Mouse (Mus musculus): ENCODE data around the gene Rftn1. TPM values are rescaled to one million over a fixed set of nuclear protein-coding genes. Genes with fewer than 3 reads are reported as not detected.

The Rftn1 gene
- polyA plus RNA-seq, 1 experiment from 2014 or later, result 4.2 TPM

GRCm38 (mm10) chr17:50054586-50054985 is 135.9 kb downstream of the Rftn1 start:
- H3K9me3 ChIP-seq (replicated peaks), result no peaks in the 10 kb centered on the region
- H3K27ac ChIP-seq (replicated peaks), result no peak overlapping the region
- no peaks in the 10 kb centered on the region for H3K27me3 ChIP-seq (ENCODE audit: low read depth, poor library complexity, severe bottlenecking)
- H3K36me3 ChIP-seq, result no peaks in the 10 kb centered on the region
- H3K4me1 ChIP-seq, result peaks cover 7% of the 10 kb centered on the region
- no peak overlapping the region for H3K4me3 ChIP-seq
- no peak for DNase-seq (ENCODE audit: low spot score)
- 93% methylated on average over 7 of the region's 7 CpGs for WGBS

GRCm38 (mm10) chr17:50053961-50054360 is 136.5 kb downstream of the Rftn1 start:
- no peaks in the 10 kb centered on the region for H3K36me3 ChIP-seq
- no peak overlapping the region for H3K27ac ChIP-seq (replicated peaks)
- DNase-seq (ENCODE audit: low spot score), result no peak
- H3K9me3 ChIP-seq (replicated peaks), result no peaks in the 10 kb centered on the region
- WGBS, result 89% methylated on average over 1 of the region's 1 CpGs
- H3K4me1 ChIP-seq, result peaks cover 7% of the 10 kb centered on the region
- H3K4me3 ChIP-seq, result no peak overlapping the region
- H3K27me3 ChIP-seq (ENCODE audit: low read depth, poor library complexity, severe bottlenecking), result no peaks in the 10 kb centered on the region

- no peak for DNase-seq (ENCODE audit: low spot score)
- peaks cover 12% of the 10 kb centered on the region for H3K4me1 ChIP-seq
- no peak overlapping the region for H3K4me3 ChIP-seq
- peak overlapping the region; percentile 33; the same call in 1 of the 2 replicates for H3K27ac ChIP-seq (replicated peaks)
- H3K9me3 ChIP-seq (replicated peaks), result no peaks in the 10 kb centered on the region
- no peaks in the 10 kb centered on the region for H3K36me3 ChIP-seq
- WGBS, result 79% methylated on average over 7 of the region's 7 CpGs
- H3K27me3 ChIP-seq (ENCODE audit: low read depth, poor library complexity, severe bottlenecking), result no peaks in the 10 kb centered on the region
These were observed 137.6 kb downstream of the Rftn1 start for GRCm38 (mm10) chr17:50052741-50053468.

GRCm38 (mm10) chr17:50050456-50050855 is 140.0 kb downstream of the Rftn1 start:
- H3K4me1 ChIP-seq, result peaks cover 9% of the 10 kb centered on the region
- H3K36me3 ChIP-seq, result no peaks in the 10 kb centered on the region
- H3K27me3 ChIP-seq (ENCODE audit: low read depth, poor library complexity, severe bottlenecking), result no peaks in the 10 kb centered on the region
- no peaks in the 10 kb centered on the region for H3K9me3 ChIP-seq (replicated peaks)
- no peak overlapping the region for H3K27ac ChIP-seq (replicated peaks)
- 86% methylated on average over 9 of the region's 9 CpGs for WGBS
- DNase-seq (ENCODE audit: low spot score), result no peak
- no peak overlapping the region for H3K4me3 ChIP-seq

GRCm38 (mm10) chr17:50048209-50048608 is 142.3 kb downstream of the Rftn1 start:
- H3K4me1 ChIP-seq, result 0 out of 2 replicates have a peak, but pooled peaks cover 5% of the 10 kb centered on the region
- no peak overlapping the region for H3K27ac ChIP-seq (replicated peaks)
- H3K27me3 ChIP-seq (ENCODE audit: low read depth, poor library complexity, severe bottlenecking), result no peaks in the 10 kb centered on the region
- H3K36me3 ChIP-seq, result no peaks in the 10 kb centered on the region
- DNase-seq (ENCODE audit: low spot score), result no peak
- WGBS, result 86% methylated on average over 9 of the region's 9 CpGs
- H3K4me3 ChIP-seq, result no peak overlapping the region
- H3K9me3 ChIP-seq (replicated peaks), result no peaks in the 10 kb centered on the region

- Histone ChIP-seq H3K4me1 (0 out of 2 replicates have a peak, but pooled peaks cover 5% of the 10 kb centered on the region), H3K9me3 (replicated peaks) (no peaks in the 10 kb centered on the region), H3K36me3 (no peaks in the 10 kb centered on the region), H3K4me3 (no peak overlapping the region), H3K27ac (replicated peaks) (no peak overlapping the region), H3K27me3 (ENCODE audit: low read depth, poor library complexity, severe bottlenecking) (no peaks in the 10 kb centered on the region)
- 94% methylated on average over 12 of the region's 12 CpGs for WGBS
- DNase-seq (ENCODE audit: low spot score), result no peak
These were observed 143.3 kb downstream of the Rftn1 start for GRCm38 (mm10) chr17:50047182-50047581.

- Histone ChIP-seq H3K4me3 (no peak overlapping the region), H3K27ac (replicated peaks) (no peak overlapping the region), H3K9me3 (replicated peaks) (no peaks in the 10 kb centered on the region), H3K27me3 (ENCODE audit: low read depth, poor library complexity, severe bottlenecking) (no peaks in the 10 kb centered on the region), H3K36me3 (no peaks in the 10 kb centered on the region), H3K4me1 (peaks cover 10% of the 10 kb centered on the region)
- WGBS, result 91% methylated on average over 3 of the region's 3 CpGs
- no peak for DNase-seq (ENCODE audit: low spot score)
These were observed 149.6 kb downstream of the Rftn1 start for GRCm38 (mm10) chr17:50040727-50041410.

GRCm38 (mm10) chr17:50037882-50038665 is 152.4 kb downstream of the Rftn1 start:
- DNase-seq (ENCODE audit: low spot score), result no peak
- no peaks in the 10 kb centered on the region for H3K36me3 ChIP-seq
- 87% methylated on average over 10 of the region's 10 CpGs for WGBS
- peaks cover 10% of the 10 kb centered on the region for H3K4me1 ChIP-seq
- no peaks in the 10 kb centered on the region for H3K9me3 ChIP-seq (replicated peaks)
- no peak overlapping the region for H3K27ac ChIP-seq (replicated peaks)
- H3K4me3 ChIP-seq, result no peak overlapping the region
- no peaks in the 10 kb centered on the region for H3K27me3 ChIP-seq (ENCODE audit: low read depth, poor library complexity, severe bottlenecking)

- Histone ChIP-seq H3K27me3 (ENCODE audit: low read depth, poor library complexity, severe bottlenecking) (no peaks in the 10 kb centered on the region), H3K4me3 (no peak overlapping the region), H3K27ac (replicated peaks) (peak overlapping the region; percentile 17; the same call in 1 of the 2 replicates), H3K4me1 (peaks cover 10% of the 10 kb centered on the region), H3K9me3 (replicated peaks) (no peaks in the 10 kb centered on the region), H3K36me3 (no peaks in the 10 kb centered on the region)
- 91% methylated on average over 4 of the region's 4 CpGs for WGBS
- DNase-seq (ENCODE audit: low spot score), result no peak
These were observed 153.1 kb downstream of the Rftn1 start for GRCm38 (mm10) chr17:50037416-50037815.

- H3K4me3 ChIP-seq, result no peak overlapping the region
- H3K27ac ChIP-seq (replicated peaks), result peak overlapping the region; percentile 17; the same call in 1 of the 2 replicates
- no peak for DNase-seq (ENCODE audit: low spot score)
- peaks cover 10% of the 10 kb centered on the region for H3K4me1 ChIP-seq
- WGBS, result 79% methylated on average over 14 of the region's 14 CpGs
- H3K9me3 ChIP-seq (replicated peaks), result no peaks in the 10 kb centered on the region
- H3K36me3 ChIP-seq, result no peaks in the 10 kb centered on the region
- no peaks in the 10 kb centered on the region for H3K27me3 ChIP-seq (ENCODE audit: low read depth, poor library complexity, severe bottlenecking)
These were observed 153.6 kb downstream of the Rftn1 start for GRCm38 (mm10) chr17:50036751-50037385.

GRCm38 (mm10) chr17:50033698-50034097 is 156.8 kb downstream of the Rftn1 start:
- WGBS, result 87% methylated on average over 6 of the region's 6 CpGs
- no peaks in the 10 kb centered on the region for H3K27me3 ChIP-seq (ENCODE audit: low read depth, poor library complexity, severe bottlenecking)

More at GRCm38 (mm10) chr17:50033698-50034097, 156.8 kb downstream of the Rftn1 start:
- no peak overlapping the region for H3K4me3 ChIP-seq
- H3K4me1 ChIP-seq, result peaks cover 7% of the 10 kb centered on the region
- DNase-seq (ENCODE audit: low spot score), result no peak
- no peaks in the 10 kb centered on the region for H3K36me3 ChIP-seq
- no peak overlapping the region for H3K27ac ChIP-seq (replicated peaks)
- no peaks in the 10 kb centered on the region for H3K9me3 ChIP-seq (replicated peaks)
